Mouse (Mus musculus) neutrophil, adult 65 days (primary cell): ENCODE measurements around the gene Tex22. TPM values are rescaled to one million over a fixed set of nuclear protein-coding genes. Genes with fewer than 3 reads are reported as not detected.

Experiments
- total RNA-seq: library from RNA; stranded (reverse); gene quantifications from 2 replicates; pipeline ENCODE4 v1.2.4, GENCODE M21; 2023

The Tex22 gene
- 0.36 TPM in 1 of 2 replicates, not detected in the other for total RNA-seq

DNA sequence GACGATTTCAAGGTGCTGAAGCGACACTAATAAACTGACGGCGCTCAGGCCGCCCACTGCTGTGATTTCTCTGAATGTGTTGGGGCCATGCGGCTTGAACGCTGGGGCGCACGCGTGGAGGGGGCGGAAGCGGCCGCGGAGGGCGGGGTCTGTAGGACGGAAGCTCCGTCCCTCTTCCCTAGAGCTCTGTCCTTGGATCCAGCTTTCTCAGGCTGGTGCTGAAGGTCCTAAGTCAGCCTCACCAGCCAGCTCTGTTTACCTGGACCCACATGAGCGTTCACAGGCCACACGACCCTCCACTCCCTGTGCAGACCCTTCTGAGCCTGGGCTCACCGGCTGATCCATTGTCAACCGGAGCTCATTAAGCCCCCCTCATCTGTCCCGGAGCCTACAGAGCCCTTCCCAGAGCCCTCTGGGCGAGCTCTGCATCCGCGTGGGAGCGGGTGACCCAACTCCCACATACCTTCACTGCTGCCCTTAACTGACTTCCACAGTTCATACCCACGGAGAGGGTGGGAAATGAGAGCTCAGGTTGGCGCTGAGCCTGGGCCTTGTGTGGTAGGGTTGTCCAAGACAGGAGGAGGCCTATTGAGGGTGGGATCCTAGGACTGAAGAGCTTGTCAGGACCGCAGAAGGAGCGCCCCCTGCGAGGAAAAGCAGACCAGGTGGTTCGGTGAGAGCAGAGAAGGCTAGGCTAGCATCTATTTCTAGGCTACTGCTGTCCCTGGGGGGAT lies at the start of gene Tex22:
TSS of gene Tex22 (plus strand) at position 174 of the 734 bp plus-strand sequence.

DNA sequence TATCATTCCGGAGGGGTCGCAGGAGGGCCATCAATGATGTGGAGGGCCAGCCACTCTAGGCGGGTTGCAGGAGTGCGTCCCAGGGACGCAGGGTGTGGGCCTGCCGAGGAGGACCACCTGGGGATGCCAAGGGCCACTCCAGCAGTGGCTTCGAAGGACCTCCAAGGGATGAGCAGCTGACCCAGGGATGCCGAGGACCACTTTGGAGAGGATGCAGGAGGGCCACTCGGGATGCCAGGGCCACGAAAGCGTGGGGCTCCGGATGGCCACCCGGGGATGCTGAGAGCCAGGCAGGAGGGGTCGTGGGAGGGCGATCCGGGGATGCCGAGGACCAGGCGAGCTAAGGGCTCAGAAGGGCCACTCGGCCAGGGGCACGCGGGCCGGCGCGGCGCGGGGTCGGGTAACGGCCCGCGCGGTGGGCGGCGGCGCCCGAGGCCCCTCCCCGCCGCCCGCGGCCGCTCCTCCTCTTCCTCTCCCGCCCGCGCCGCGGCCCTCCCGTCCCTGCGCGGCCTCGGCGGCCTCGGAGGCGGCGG lies 23.5 kb downstream of the Tex22 start, which contains the start of gene Mta1:
TSS of gene Mta1 (plus strand) at position 530 of the 533 bp plus-strand sequence.

Other genes with a start within 250 kb of the Tex22 start
- 30.0 and 37.4 TPM in 2 replicates for gene Cdca4, start 245.1 kb upstream of the Tex22 start, total RNA-seq
- gene Gpr132, start 206.3 kb upstream of the Tex22 start, total RNA-seq, result 41.6 and 52.2 TPM in 2 replicates
- 0.27 and 0.82 TPM in 2 replicates for gene Jag2, start 144.7 kb upstream of the Tex22 start, total RNA-seq
- 6.1 and 7.4 TPM in 2 replicates for gene Nudt14, start 132.4 kb upstream of the Tex22 start, total RNA-seq
- gene Btbd6, start 98.0 kb upstream of the Tex22 start, total RNA-seq, result 2.0 and 3.6 TPM in 2 replicates
- gene Brf1, start 73.8 kb upstream of the Tex22 start, total RNA-seq, result 55.0 and 78.7 TPM in 2 replicates
- 42.7 and 56.7 TPM in 2 replicates for gene Pacs2, start 60.0 kb upstream of the Tex22 start, total RNA-seq
- 14.7 and 18.9 TPM in 2 replicates for gene Mta1, start 23.8 kb downstream of the Tex22 start, total RNA-seq
- gene Crip2, start 65.7 kb downstream of the Tex22 start, total RNA-seq, result 2.3 and 4.2 TPM in 2 replicates
- gene Crip1, start 71.8 kb downstream of the Tex22 start, total RNA-seq, result 334 and 480 TPM in 2 replicates
- 10.5 and 12.2 TPM in 2 replicates for gene Tedc1, start 81.9 kb downstream of the Tex22 start, total RNA-seq
- not detected in 2 replicates for gene Tmem121, start 111.4 kb downstream of the Tex22 start, total RNA-seq